25 mouse cellular contexts compared by ENCODE assay signal in genomic region chr17:56706515-56706914, GRCm38 (mm10). TPM values are rescaled to one million over a fixed set of nuclear protein-coding genes. Genes with fewer than 3 reads are reported as not detected.
DNase-seq lines count a peak whose midpoint lies in the region; ATAC-seq lines count a peak whose summit lies in the region.
"Had no signal": no experiment of that assay in that cellular context is flagged by ENCODE, and none has a peak within 500 bp of the region (broad histone marks: within the 10 kb centered on the region; RNA-seq: fewer than 3 reads in every experiment).

No protein-coding gene starts in this region.

- H3K4me3 ChIP-seq in liver, embryonic 11.5 days (ENCODE audit: low read depth, low read length): no peak overlapping the region
- H3K4me3 ChIP-seq in liver, embryonic 13.5 days (replicated peaks): no peak overlapping the region
- no peak overlapping the region for H3K4me3 ChIP-seq in liver, embryonic 16.5 days (ENCODE audit: low read depth, low read length)
- no peak overlapping the region for H3K4me3 ChIP-seq in hindbrain, embryonic 16.5 days (ENCODE audit: low read length)
- H3K4me3 ChIP-seq: forebrain, embryonic 10.5 days; heart, embryonic 12.5 days; heart, embryonic 15.5 days; hindbrain, embryonic 10.5 days; hindbrain, embryonic 13.5 days had no signal

- 92% methylated on average over 1 of the region's 1 CpGs for WGBS in liver, embryonic 11.5 days
- 76% methylated on average over 1 of the region's 1 CpGs for WGBS in liver, embryonic 13.5 days (ENCODE audit: insufficient replicate concordance)
- WGBS in liver, embryonic 16.5 days (ENCODE audit: insufficient replicate concordance): 58% methylated on average over 1 of the region's 1 CpGs
- 94% methylated on average over 1 of the region's 1 CpGs for WGBS in hindbrain, embryonic 16.5 days

- no peak overlapping the region for H3K4me2 ChIP-seq in liver, embryonic 11.5 days
- H3K4me2 ChIP-seq in liver, embryonic 13.5 days: no peak overlapping the region
- H3K4me2 ChIP-seq in liver, embryonic 16.5 days (ENCODE audit: low read depth, low read length): no peak overlapping the region
- no peak overlapping the region for H3K4me2 ChIP-seq in hindbrain, embryonic 16.5 days (ENCODE audit: low read length)
- H3K4me2 ChIP-seq: heart, embryonic 12.5 days; heart, embryonic 15.5 days; hindbrain, embryonic 13.5 days had no signal

- H3K4me1 ChIP-seq in liver, embryonic 11.5 days (replicated peaks; ENCODE audit: control insufficient read depth, insufficient read depth, low read length): no peaks in the 10 kb centered on the region
- H3K4me1 ChIP-seq in liver, embryonic 13.5 days (replicated peaks): peaks cover 11% of the 10 kb centered on the region
- H3K4me1 ChIP-seq in liver, embryonic 16.5 days (ENCODE audit: control insufficient read depth, low read depth, low read length): no peaks in the 10 kb centered on the region
- H3K4me1 ChIP-seq in hindbrain, embryonic 16.5 days (ENCODE audit: control insufficient read depth, insufficient read depth, low read depth, low read length): no peaks in the 10 kb centered on the region
- H3K4me1 ChIP-seq: heart, embryonic 12.5 days; heart, embryonic 15.5 days; hindbrain, embryonic 10.5 days; hindbrain, embryonic 13.5 days had no signal

- H3K36me3 ChIP-seq in liver, embryonic 11.5 days (ENCODE audit: control insufficient read depth, insufficient read depth, low read length): peaks cover 86% of the 10 kb centered on the region
- peaks cover 98% of the 10 kb centered on the region for H3K36me3 ChIP-seq in liver, embryonic 13.5 days
- peaks cover 95% of the 10 kb centered on the region for H3K36me3 ChIP-seq in liver, embryonic 16.5 days (ENCODE audit: control insufficient read depth, insufficient read depth)
- H3K36me3 ChIP-seq in hindbrain, embryonic 16.5 days (ENCODE audit: control insufficient read depth, insufficient read depth, low read length): peaks cover 69% of the 10 kb centered on the region

- no peaks in the 10 kb centered on the region for H3K9me3 ChIP-seq in liver, embryonic 11.5 days (ENCODE audit: control insufficient read depth, low read length)
- H3K9me3 ChIP-seq in liver, embryonic 13.5 days (replicated peaks): no peaks in the 10 kb centered on the region
- H3K9me3 ChIP-seq in liver, embryonic 16.5 days (replicated peaks; ENCODE audit: control insufficient read depth, low read length): no peaks in the 10 kb centered on the region
- no peaks in the 10 kb centered on the region for H3K9me3 ChIP-seq in hindbrain, embryonic 16.5 days (ENCODE audit: control insufficient read depth, low read length)
- H3K9me3 ChIP-seq: forebrain, embryonic 10.5 days; heart, embryonic 12.5 days; heart, embryonic 15.5 days; hindbrain, embryonic 10.5 days; hindbrain, embryonic 13.5 days had no signal

- DNase-seq in liver, embryonic 11.5 days (ENCODE audit: low spot score): no peak
- no peak for DNase-seq in liver
- no peak for DNase-seq in liver, embryonic 13.5 days
- DNase-seq in kidney, adult 11 months: no peak
- DNase-seq in embryo, embryonic 11 days: no peak
- DNase-seq: adrenal gland, adult 2 months; adrenal gland, postnatal 14 days; cerebellum, adult 11 months; cerebellum, adult 2 months; cerebellum, adult 9-11 months; cerebellum, postnatal 25 days; forebrain, postnatal 0 days; gastrocnemius, postnatal 25 days; heart, adult 18-20 months; heart, postnatal 10 days; heart, postnatal 36 days had no signal

- H3K27me3 ChIP-seq in liver, embryonic 11.5 days (replicated peaks; ENCODE audit: control insufficient read depth, insufficient read depth, low read length): no peaks in the 10 kb centered on the region
- H3K27me3 ChIP-seq in liver, embryonic 13.5 days: no peaks in the 10 kb centered on the region
- no peaks in the 10 kb centered on the region for H3K27me3 ChIP-seq in liver, embryonic 16.5 days (ENCODE audit: control insufficient read depth, insufficient read depth, low read depth, low read length)
- H3K27me3 ChIP-seq in hindbrain, embryonic 16.5 days (replicated peaks; ENCODE audit: control insufficient read depth, insufficient read depth, low read length): no peaks in the 10 kb centered on the region
- H3K27me3 ChIP-seq: heart, embryonic 12.5 days; heart, embryonic 15.5 days; hindbrain, embryonic 13.5 days had no signal

- peak; percentile 62 for ATAC-seq in liver, embryonic 11.5 days (replicated peaks; ENCODE audit: low FRiP score)
- peak; percentile 55 for ATAC-seq in liver, embryonic 13.5 days (ENCODE audit: low read depth)
- peak; percentile 63 for ATAC-seq in liver, embryonic 16.5 days (ENCODE audit: low read depth)
- no peak for ATAC-seq in hindbrain, embryonic 16.5 days
- ATAC-seq: forebrain, embryonic 14.5 days; forebrain, postnatal 0 days; hindbrain, postnatal 0 days had no signal

- no peak overlapping the region for H3K27ac ChIP-seq in liver, embryonic 11.5 days (ENCODE audit: low read depth, low read length)
- no peak overlapping the region for H3K27ac ChIP-seq in liver, embryonic 13.5 days
- H3K27ac ChIP-seq in liver, embryonic 16.5 days (ENCODE audit: low read length): no peak overlapping the region
- H3K27ac ChIP-seq in hindbrain, embryonic 16.5 days (ENCODE audit: low read depth, low read length): no peak overlapping the region
- H3K27ac ChIP-seq: forebrain, embryonic 10.5 days; heart, embryonic 15.5 days; hindbrain, embryonic 10.5 days; hindbrain, embryonic 13.5 days; hindbrain, postnatal 0 days had no signal

- no peak overlapping the region for H3K9ac ChIP-seq in liver, embryonic 11.5 days (ENCODE audit: low read depth, low read length)
- H3K9ac ChIP-seq in liver, embryonic 13.5 days: no peak overlapping the region
- H3K9ac ChIP-seq in liver, embryonic 16.5 days (ENCODE audit: low read depth, low read length): no peak overlapping the region
- no peak overlapping the region for H3K9ac ChIP-seq in hindbrain, embryonic 16.5 days (ENCODE audit: low read depth, low read length)
- H3K9ac ChIP-seq: forebrain, postnatal 0 days; heart, embryonic 12.5 days; heart, embryonic 15.5 days; hindbrain, embryonic 13.5 days had no signal

RNA-seq across cellular contexts. Expression of gene Ndufa11, which starts 11.1 kb away (rescaled TPM):
- 343 and 358 TPM in 2 replicates for polyA plus RNA-seq in liver, embryonic 11.5 days (2014; fragmentation: Nextera tagmentation; extraction: Ambion mirVana)
- 229 and 268 TPM in 2 replicates for polyA plus RNA-seq in liver, embryonic 13.5 days (2015; fragmentation: Nextera tagmentation; extraction: Ambion mirVana)
- polyA plus RNA-seq in liver, embryonic 16.5 days (2015; fragmentation: Nextera tagmentation; extraction: Ambion mirVana): 210 and 219 TPM in 2 replicates
- 565 and 621 TPM in 2 replicates for polyA plus RNA-seq in hindbrain, embryonic 16.5 days (2015; fragmentation: Nextera tagmentation; extraction: Ambion mirVana)

RNA-seq across cellular contexts. Expression of gene Vmac, which starts 11.3 kb away (rescaled TPM):
- polyA plus RNA-seq in liver, embryonic 11.5 days (2014; fragmentation: Nextera tagmentation; extraction: Ambion mirVana): 9.1 and 10.7 TPM in 2 replicates
- polyA plus RNA-seq in liver, embryonic 13.5 days (2015; fragmentation: Nextera tagmentation; extraction: Ambion mirVana): 2.6 and 3.2 TPM in 2 replicates
- 2.8 and 4.2 TPM in 2 replicates for polyA plus RNA-seq in liver, embryonic 16.5 days (2015; fragmentation: Nextera tagmentation; extraction: Ambion mirVana)
- polyA plus RNA-seq in hindbrain, embryonic 16.5 days (2015; fragmentation: Nextera tagmentation; extraction: Ambion mirVana): 15.1 and 16.6 TPM in 2 replicates

RNA-seq across cellular contexts. Expression of gene Ranbp3, which starts 33.4 kb away (rescaled TPM):
- polyA plus RNA-seq in liver, embryonic 11.5 days (2014; fragmentation: Nextera tagmentation; extraction: Ambion mirVana): 94.3 and 105 TPM in 2 replicates
- 49.6 and 50.8 TPM in 2 replicates for polyA plus RNA-seq in liver, embryonic 13.5 days (2015; fragmentation: Nextera tagmentation; extraction: Ambion mirVana)
- 35.9 and 37.0 TPM in 2 replicates for polyA plus RNA-seq in liver, embryonic 16.5 days (2015; fragmentation: Nextera tagmentation; extraction: Ambion mirVana)
- 100 and 110 TPM in 2 replicates for polyA plus RNA-seq in hindbrain, embryonic 16.5 days (2015; fragmentation: Nextera tagmentation; extraction: Ambion mirVana)

RNA-seq across cellular contexts. Expression of gene Nrtn, which starts 50.8 kb away (rescaled TPM):
- 5.2 and 5.3 TPM in 2 replicates for polyA plus RNA-seq in liver, embryonic 11.5 days (2014; fragmentation: Nextera tagmentation; extraction: Ambion mirVana)
- 1.00 and 1.0 TPM in 2 replicates for polyA plus RNA-seq in liver, embryonic 13.5 days (2015; fragmentation: Nextera tagmentation; extraction: Ambion mirVana)
- 0.49 and 1.0 TPM in 2 replicates for polyA plus RNA-seq in liver, embryonic 16.5 days (2015; fragmentation: Nextera tagmentation; extraction: Ambion mirVana)
- polyA plus RNA-seq in hindbrain, embryonic 16.5 days (2015; fragmentation: Nextera tagmentation; extraction: Ambion mirVana): 2.4 and 2.5 TPM in 2 replicates

RNA-seq across cellular contexts. Expression of gene Dus3l, which starts 58.0 kb away (rescaled TPM):
- 34.5 and 36.9 TPM in 2 replicates for polyA plus RNA-seq in liver, embryonic 11.5 days (2014; fragmentation: Nextera tagmentation; extraction: Ambion mirVana)
- polyA plus RNA-seq in liver, embryonic 13.5 days (2015; fragmentation: Nextera tagmentation; extraction: Ambion mirVana): 17.2 and 17.5 TPM in 2 replicates
- 11.4 and 12.2 TPM in 2 replicates for polyA plus RNA-seq in liver, embryonic 16.5 days (2015; fragmentation: Nextera tagmentation; extraction: Ambion mirVana)
- polyA plus RNA-seq in hindbrain, embryonic 16.5 days (2015; fragmentation: Nextera tagmentation; extraction: Ambion mirVana): 97.3 and 99.9 TPM in 2 replicates
